Mouse (Mus musculus): Measurements from ENCODE around the gene Pbrm1.
A peak's percentile ranks its signal among the peaks of the same experiment; 100 is the strongest.

GRCm38 (mm10) chr14:31062277-31062676 is 43.3 kb downstream of the Pbrm1 start:
- no peak for TF ChIP-seq POLR2A (IDR thresholded peaks at IDR 0.05; ENCODE audit: insufficient read depth, low read depth, low read length)
- peak; percentile 70 for TF ChIP-seq CTCF (IDR thresholded peaks at IDR 0.05)

Data from heart, adult 2 months (tissue).